Comparison of ENCODE assay signal across 8 mouse cellular contexts in the genomic region with DNA sequence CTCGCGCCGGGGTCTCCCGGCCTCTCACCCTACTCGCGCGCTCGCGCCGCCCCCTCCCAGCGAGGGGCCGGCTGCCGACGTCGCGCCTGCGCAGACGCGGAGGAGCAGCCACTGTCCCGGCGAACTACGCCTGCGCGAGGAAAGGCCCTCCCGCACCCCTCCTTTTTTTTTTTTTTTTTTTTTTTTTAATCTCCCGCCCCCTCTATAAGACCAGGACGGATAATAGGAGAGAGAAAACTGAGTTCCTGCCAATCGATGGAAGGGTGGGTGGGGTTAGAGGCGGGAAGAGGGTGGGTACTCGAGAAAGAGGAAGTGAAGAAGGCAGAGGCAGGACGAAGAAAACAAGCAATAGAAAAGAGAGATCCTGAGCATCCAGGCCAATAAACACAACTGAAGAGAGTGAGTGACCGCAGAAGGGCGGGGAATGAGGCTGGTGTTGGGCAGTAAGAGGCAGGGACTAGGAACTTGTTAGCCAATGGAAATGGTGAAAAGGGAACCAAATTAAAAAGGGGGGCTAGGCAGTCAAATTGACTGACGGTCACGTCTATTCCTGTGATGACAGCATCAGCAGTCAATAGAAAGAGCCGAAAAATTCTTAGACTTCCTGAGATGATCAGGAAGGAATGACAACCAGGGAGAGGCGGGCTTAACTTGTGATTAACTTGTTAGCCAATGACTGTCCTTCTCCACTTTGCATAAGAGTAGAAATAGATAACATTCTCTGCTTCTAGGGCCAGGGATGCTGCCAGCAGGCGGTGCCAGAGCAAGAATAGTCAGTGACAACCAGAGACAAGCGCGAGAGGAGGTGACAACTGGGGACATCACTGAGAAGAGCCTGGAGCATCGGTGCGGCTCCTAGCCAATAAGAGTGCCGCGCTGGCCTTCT. TPM values are rescaled to one million over a fixed set of nuclear protein-coding genes. Genes with fewer than 3 reads are reported as not detected.
DNase-seq lines count a peak whose midpoint lies in the region; ATAC-seq and TF ChIP-seq lines count a peak whose summit lies in the region.

Gene Mylpf (plus strand): TSS at position 338 of the 886 bp plus-strand sequence.

- TF ChIP-seq CTCF in ES-Bruce4 (IDR thresholded peaks at IDR 0.05; ENCODE audit: low read depth, low read length): peak; percentile 44
- peak; percentile 94 for TF ChIP-seq CTCF in liver, postnatal 0 days (IDR thresholded peaks at IDR 0.05; ENCODE audit: low read depth)

- H3K9ac ChIP-seq in ES-Bruce4 (ENCODE audit: low read depth, poor library complexity, severe bottlenecking): peak within 1 kb of the TSS; percentile 95
- H3K9ac ChIP-seq in forebrain, embryonic 13.5 days: peak within 1 kb of the TSS; percentile 98
- peak within 1 kb of the TSS; percentile 91 for H3K9ac ChIP-seq in liver, postnatal 0 days (replicated peaks)
- H3K9ac ChIP-seq in neural tube, embryonic 14.5 days (replicated peaks; ENCODE audit: low read depth, low read length): peak within 1 kb of the TSS; percentile 81

- under 1% methylated on average over 34 of the region's 44 CpGs for WGBS in forebrain, embryonic 13.5 days
- under 1% methylated on average over 44 of the region's 44 CpGs for WGBS in large intestine, adult 2 months
- WGBS in liver, postnatal 0 days (ENCODE audit: insufficient replicate concordance): under 1% methylated on average over 36 of the region's 44 CpGs
- under 1% methylated on average over 25 of the region's 44 CpGs for WGBS in neural tube, embryonic 14.5 days

- peak within 1 kb of the TSS; percentile 75 for H3K27ac ChIP-seq in ES-Bruce4 (ENCODE audit: insufficient read depth, low read length)
- H3K27ac ChIP-seq in forebrain, embryonic 13.5 days: peak within 1 kb of the TSS; percentile 82
- H3K27ac ChIP-seq in liver, postnatal 0 days (ENCODE audit: low read depth): peak within 1 kb of the TSS; percentile 84
- H3K27ac ChIP-seq in neural tube, embryonic 14.5 days (ENCODE audit: low read depth, low read length): peak within 1 kb of the TSS; percentile 77

- peak; percentile 29 for TF ChIP-seq POLR2A in ES-Bruce4 (IDR thresholded peaks at IDR 0.05; ENCODE audit: insufficient read depth, low read length)

- H3K9me3 ChIP-seq in ES-Bruce4 (replicated peaks; ENCODE audit: control insufficient read depth, insufficient read depth, low read length, poor library complexity, severe bottlenecking): no peaks in the 10 kb centered on the region
- H3K9me3 ChIP-seq in forebrain, embryonic 13.5 days (replicated peaks): no peaks in the 10 kb centered on the region
- H3K9me3 ChIP-seq in liver, postnatal 0 days (ENCODE audit: low read length): no peaks in the 10 kb centered on the region
- no peaks in the 10 kb centered on the region for H3K9me3 ChIP-seq in neural tube, embryonic 14.5 days (ENCODE audit: control insufficient read depth, low read length)

- peak; percentile 95 for DNase-seq in heart, postnatal 10 days
- DNase-seq in large intestine, adult 2 months (ENCODE audit: low read depth, low spot score): peak; percentile 97
- DNase-seq in liver, postnatal 0 days: peak; percentile 94
- DNase-seq in testis, postnatal 10 days (ENCODE audit: low spot score): peak; percentile 96

- no peak for TF ChIP-seq EP300 in ES-Bruce4 (IDR thresholded peaks at IDR 0.05; ENCODE audit: insufficient read depth, low read depth, low read length)
- TF ChIP-seq EP300 in liver, postnatal 0 days (IDR thresholded peaks at IDR 0.05; ENCODE audit: low read depth): peak; percentile 68; the same call in 1 of the 2 replicates

- ATAC-seq in cerebellum, adult (ENCODE audit: insufficient number of reproducible peaks, low FRiP score, low TSS enrichment): peak; percentile 95
- peak; percentile 96 for ATAC-seq in forebrain, embryonic 13.5 days
- peak; percentile 91 for ATAC-seq in liver, postnatal 0 days
- ATAC-seq in neural tube, embryonic 14.5 days (ENCODE audit: low read depth): peak; percentile 95

- peaks cover 7% of the 10 kb centered on the region for H3K36me3 ChIP-seq in ES-Bruce4 (ENCODE audit: control insufficient read depth, insufficient read depth, low read length, poor library complexity, severe bottlenecking)
- peaks cover 3% of the 10 kb centered on the region for H3K36me3 ChIP-seq in forebrain, embryonic 13.5 days (ENCODE audit: poor library complexity, severe bottlenecking)
- peaks cover 4% of the 10 kb centered on the region; the same call in 1 of the 2 replicates for H3K36me3 ChIP-seq in liver, postnatal 0 days (replicated peaks; ENCODE audit: insufficient read depth, low read length)
- no peaks in the 10 kb centered on the region for H3K36me3 ChIP-seq in neural tube, embryonic 14.5 days (ENCODE audit: control insufficient read depth, insufficient read depth, low read length)

- peak within 1 kb of the TSS; percentile 100 for H3K4me2 ChIP-seq in forebrain, embryonic 13.5 days
- H3K4me2 ChIP-seq in liver, postnatal 0 days (ENCODE audit: low read depth, low read length): peak within 1 kb of the TSS; percentile 79
- peak within 1 kb of the TSS; percentile 100 for H3K4me2 ChIP-seq in neural tube, embryonic 14.5 days (ENCODE audit: low read depth, low read length)

- intact Hi-C loops in heart, postnatal 10 days (cut with DNase I): no loop called here

- no peaks in the 10 kb centered on the region for H3K27me3 ChIP-seq in ES-Bruce4 (ENCODE audit: control insufficient read depth, insufficient read depth, low read length, poor library complexity, severe bottlenecking)
- peaks cover 1% of the 10 kb centered on the region; the same call in 1 of the 2 replicates for H3K27me3 ChIP-seq in forebrain, embryonic 13.5 days
- H3K27me3 ChIP-seq in liver, postnatal 0 days (ENCODE audit: insufficient read depth, low read length): no peaks in the 10 kb centered on the region
- no peaks in the 10 kb centered on the region for H3K27me3 ChIP-seq in neural tube, embryonic 14.5 days (ENCODE audit: control insufficient read depth, insufficient read depth, low read length)

- peak within 1 kb of the TSS; percentile 93 for H3K4me3 ChIP-seq in ES-Bruce4 (ENCODE audit: low read depth, low read length)
- H3K4me3 ChIP-seq in forebrain, embryonic 13.5 days: peak within 1 kb of the TSS; percentile 96
- H3K4me3 ChIP-seq in liver, postnatal 0 days (ENCODE audit: low read depth, low read length): peak within 1 kb of the TSS; percentile 67
- H3K4me3 ChIP-seq in neural tube, embryonic 14.5 days (ENCODE audit: low read depth, low read length): peak within 1 kb of the TSS; percentile 90

- H3K4me1 ChIP-seq in ES-Bruce4 (ENCODE audit: control insufficient read depth, insufficient read depth, low read length): peaks cover 1% of the 10 kb centered on the region
- peaks cover 41% of the 10 kb centered on the region for H3K4me1 ChIP-seq in forebrain, embryonic 13.5 days
- peaks cover 32% of the 10 kb centered on the region for H3K4me1 ChIP-seq in liver, postnatal 0 days (ENCODE audit: insufficient read depth)
- H3K4me1 ChIP-seq in neural tube, embryonic 14.5 days (ENCODE audit: control insufficient read depth, insufficient read depth, low read length): peaks cover 25% of the 10 kb centered on the region

RNA-seq across cellular contexts. Expression of gene Mylpf, which starts in this region (rescaled TPM):
- 278 and 351 TPM in 2 replicates for polyA plus RNA-seq in ES-Bruce4 (2011; ENCODE audit: insufficient read depth, insufficient read length, low read depth, missing spikeins)
- polyA plus RNA-seq in forebrain, embryonic 13.5 days (2015; fragmentation: Nextera tagmentation; extraction: Ambion mirVana): 9.0 and 9.8 TPM in 2 replicates
- 1 to 10 TPM; 1.7 to 2.5 TPM for total RNA-seq in heart, postnatal 10 days (2021)
- polyA plus RNA-seq in large intestine, adult 2 months (2012; rRNA removed): 2.5 and 4.1 TPM in 2 replicates
- polyA plus RNA-seq in liver, postnatal 0 days (2015; fragmentation: Nextera tagmentation; extraction: Ambion mirVana): 19.7 and 94.3 TPM in 2 replicates
- 8.5 and 12.5 TPM in 2 replicates for polyA plus RNA-seq in neural tube, embryonic 14.5 days (2014; fragmentation: Nextera tagmentation; extraction: Ambion mirVana)

Comparison
In these comparisons a context has a peak if more than half of its experiments do, and no peak if none do; other contexts are left out.
1. Peak in every context shown above with its lines: DNase-seq, ATAC-seq, H3K4me3 ChIP-seq and H3K27ac ChIP-seq.